Mouse (Mus musculus): ENCODE results near the gene Ubox5.

DNA sequence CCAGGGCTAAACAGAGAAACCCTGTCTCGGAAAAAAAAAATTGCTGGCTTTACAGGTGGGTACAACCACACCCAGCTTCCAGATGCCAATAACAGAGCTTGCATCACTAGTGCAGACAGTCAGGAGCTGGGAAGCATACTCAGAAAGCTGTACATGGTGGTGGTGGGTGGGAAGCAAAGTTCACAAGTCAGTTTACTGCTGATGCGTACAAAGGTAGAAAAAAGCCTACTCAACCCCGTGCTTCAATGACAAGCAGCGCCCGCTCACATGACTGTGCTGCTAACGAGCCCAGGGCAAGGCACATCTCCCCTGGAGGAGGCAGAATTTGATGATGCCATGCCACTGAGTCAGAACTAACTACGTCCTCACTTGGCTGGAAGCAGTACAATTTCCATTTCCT is 10.9 kb downstream of the Ubox5 start:
- TF ChIP-seq GATA1 (IDR thresholded peaks at IDR 0.05; ENCODE audit: borderline replicate concordance, low read length) = no peak
- no peak for TF ChIP-seq FLI1 (IDR thresholded peaks at IDR 0.05; ENCODE audit: low read length)

Measured in megakaryocyte, embryonic 14.5 days (primary cell).